Mouse (Mus musculus): ENCODE data around the gene Peli1.

The Peli1 gene

GRCm38 (mm10) chr11:21092621-21093020, 1.5 kb downstream of the Peli1 start:
- no peak for DNase-seq (ENCODE audit: low read depth, low spot score)

GRCm38 (mm10) chr11:21093081-21093815, 2.2 kb downstream of the Peli1 start:
- no peak for DNase-seq (ENCODE audit: low read depth, low spot score)

- no peak for DNase-seq (ENCODE audit: low read depth, low spot score)
Measured at GRCm38 (mm10) chr11:21096590-21096989, 5.5 kb downstream of the Peli1 start.

GRCm38 (mm10) chr11:21098457-21098856, 7.4 kb downstream of the Peli1 start:
- DNase-seq (ENCODE audit: low read depth, low spot score): no peak

GRCm38 (mm10) chr11:21100704-21101103, 9.6 kb downstream of the Peli1 start:
- no peak for DNase-seq (ENCODE audit: low read depth, low spot score)

GRCm38 (mm10) chr11:21101286-21101685, 10.2 kb downstream of the Peli1 start:
- DNase-seq (ENCODE audit: low read depth, low spot score): no peak

- no peak for DNase-seq (ENCODE audit: low read depth, low spot score)
Measured at GRCm38 (mm10) chr11:21102273-21103005, 11.3 kb downstream of the Peli1 start.

- no peak for DNase-seq (ENCODE audit: low read depth, low spot score)
Measured at GRCm38 (mm10) chr11:21103186-21103585, 12.1 kb downstream of the Peli1 start.

GRCm38 (mm10) chr11:21105393-21105792, 14.3 kb downstream of the Peli1 start:
- DNase-seq (ENCODE audit: low read depth, low spot score): no peak

- no peak for DNase-seq (ENCODE audit: low read depth, low spot score)
Measured at GRCm38 (mm10) chr11:21107120-21107519, 16.0 kb downstream of the Peli1 start.

- no peak for DNase-seq (ENCODE audit: low read depth, low spot score)
Measured at GRCm38 (mm10) chr11:21109279-21109678, 18.2 kb downstream of the Peli1 start.

GRCm38 (mm10) chr11:21114516-21114915, 23.4 kb downstream of the Peli1 start:
- no peak for DNase-seq (ENCODE audit: low read depth, low spot score)

- DNase-seq (ENCODE audit: low read depth, low spot score): no peak
Measured at GRCm38 (mm10) chr11:21115804-21116203, 24.7 kb downstream of the Peli1 start.

GRCm38 (mm10) chr11:21116623-21117295, 25.7 kb downstream of the Peli1 start:
- no peak for DNase-seq (ENCODE audit: low read depth, low spot score)

GRCm38 (mm10) chr11:21121737-21122136, 30.6 kb downstream of the Peli1 start:
- no peak for DNase-seq (ENCODE audit: low read depth, low spot score)

- DNase-seq (ENCODE audit: low read depth, low spot score): no peak
Measured at GRCm38 (mm10) chr11:21122399-21122798, 31.3 kb downstream of the Peli1 start.

GRCm38 (mm10) chr11:21131692-21132091, 40.6 kb downstream of the Peli1 start:
- DNase-seq (ENCODE audit: low read depth, low spot score): no peak

- no peak for DNase-seq (ENCODE audit: low read depth, low spot score)
Measured at GRCm38 (mm10) chr11:21134875-21135451, 43.9 kb downstream of the Peli1 start.

- no peak for DNase-seq (ENCODE audit: low read depth, low spot score)
Measured at GRCm38 (mm10) chr11:21139453-21139852, 48.4 kb downstream of the Peli1 start.

- no peak for DNase-seq (ENCODE audit: low read depth, low spot score)
Measured at GRCm38 (mm10) chr11:21141242-21141641, 50.2 kb downstream of the Peli1 start.

- DNase-seq (ENCODE audit: low read depth, low spot score): no peak
Measured at GRCm38 (mm10) chr11:21141755-21142154, 50.7 kb downstream of the Peli1 start.

- DNase-seq (ENCODE audit: low read depth, low spot score): no peak
Measured at GRCm38 (mm10) chr11:21149476-21149875, 58.4 kb downstream of the Peli1 start.

Data from retina, adult 2 months (tissue).